Mouse (Mus musculus) kidney, adult 2 months (tissue): ENCODE results near the gene Cog5.

ENCODE experiments used
- CTCF ChIP-seq: fragments of 200-500 bp; conservative IDR thresholded peaks from 2 replicates; pipeline ENCODE4 v1.5.1; 2011; ENCODE audit warnings: low read depth, mild to moderate bottlenecking, control low read depth, low read length, moderate library complexity, mixed read lengths; ENCODE audit not compliant: insufficient read depth, insufficient read length
- POLR2A ChIP-seq: fragments of 200-500 bp; IDR thresholded peaks from one replicate; pipeline ENCODE4 v1.6.1; 2011; ENCODE audit warnings: low read depth, low read length, control low read depth

- TF ChIP-seq CTCF (no peak), POLR2A (no peak)
Measured at GRCm38 (mm10) chr12:31895095-31895734, 240.5 kb downstream of the Cog5 start.
